Mouse (Mus musculus) ES-E14 (cell line): ENCODE measurements around the gene Ica1l. TPM values are rescaled to one million over a fixed set of nuclear protein-coding genes. Genes with fewer than 3 reads are reported as not detected.

Source experiments
- DNase-seq: peaks from one replicate; pipeline ENCODE4 v3.0.0-alpha.2; 2013; ENCODE audit warnings: low read depth, low spot score
- H3K27ac ChIP-seq: 2 replicates; pipeline ENCODE4 v1.5.1; 2012; ENCODE audit warnings: low read depth, mild to moderate bottlenecking, low read length, moderate library complexity, mixed read lengths; ENCODE audit not compliant: poor library complexity, insufficient read depth, severe bottlenecking
- H3K36me3 ChIP-seq: 2 replicates; pipeline ENCODE4 v1.6.1; 2012; ENCODE audit warnings: mild to moderate bottlenecking, low read length, moderate library complexity, mixed read lengths; ENCODE audit not compliant: control insufficient read depth, poor library complexity, insufficient read depth, severe bottlenecking
- H3K4me1 ChIP-seq, 2 experiments: fragments of 150-350 bp in 1 of 2; sonication (generic) in 1 of 2; 2 replicates each; pipeline ENCODE4 v1.6.1; 2012; ENCODE audit warnings: low read length in 2 of 2, mild to moderate bottlenecking in 1 of 2, mixed read lengths in 1 of 2; ENCODE audit not compliant: control insufficient read depth in 2 of 2, insufficient read depth in 2 of 2, poor library complexity in 1 of 2
- H3K4me3 ChIP-seq, 2 experiments: fragments of 150-350 bp in 1 of 2; sonication (generic) in 1 of 2; 2 replicates each; pipeline ENCODE4 v1.5.1; 2012; ENCODE audit warnings: low read length in 2 of 2, low read depth in 1 of 2, mild to moderate bottlenecking in 1 of 2, mixed read lengths in 1 of 2; ENCODE audit not compliant: insufficient read depth in 1 of 2, poor library complexity in 1 of 2, severe bottlenecking in 1 of 2
- H3K9ac ChIP-seq: 2 replicates; pipeline ENCODE4 v1.6.1; 2012; ENCODE audit warnings: low read depth, mild to moderate bottlenecking, low read length, mixed read lengths; ENCODE audit not compliant: poor library complexity, insufficient read depth, severe bottlenecking
- H3K9me3 ChIP-seq: fragments of 150-350 bp; sonication (generic); 2 replicates; pipeline ENCODE4 v1.6.1; 2012; ENCODE audit warnings: low read depth, mild to moderate bottlenecking, low read length; ENCODE audit not compliant: control insufficient read depth, insufficient read depth
- CHD2 ChIP-seq: IDR thresholded peaks from 2 replicates; pipeline ENCODE4 v1.6.1; 2014; ENCODE audit warnings: mild to moderate bottlenecking, low read depth, low read length, inconsistent platforms
- HCFC1 ChIP-seq: IDR thresholded peaks from 2 replicates; pipeline ENCODE4 v1.6.1; 2012; ENCODE audit warnings: low read length, inconsistent platforms, borderline replicate concordance; ENCODE audit not compliant: insufficient read depth
- MAFK ChIP-seq: IDR thresholded peaks from 2 replicates; pipeline ENCODE4 v1.6.1; 2014; ENCODE audit warnings: mild to moderate bottlenecking, low read depth, low read length, inconsistent platforms; ENCODE audit not compliant: insufficient read depth
- ZC3H11A ChIP-seq: IDR thresholded peaks from 2 replicates; pipeline ENCODE4 v1.6.1; 2012; ENCODE audit warnings: low read depth, mild to moderate bottlenecking, inconsistent platforms, low read length, borderline replicate concordance
- ZNF384 ChIP-seq: IDR thresholded peaks from 2 replicates; pipeline ENCODE4 v1.6.1; 2012; ENCODE audit warnings: low read depth, low read length, inconsistent platforms
- in situ Hi-C, 2 experiments: fragments of 600-800 bp; cut with MboI; formaldehyde crosslinking; loops; one replicate each; pipeline ENCODE4 v1.15.1; 2025; ENCODE audit warnings: low sequenced_read_pairs in 2 of 2, inconsistent platforms in 1 of 2; ENCODE audit not compliant: unreplicated experiment in 2 of 2
- total RNA-seq: library from RNA; depleted of rRNA; stranded (reverse); fragments of 300-350 nt; gene quantifications from 2 replicates; pipeline ENCODE4 v1.2.3, GENCODE M21; 2012; rRNA removed

The Ica1l gene
- total RNA-seq, 1 experiment = 1.3 TPM

- Histone ChIP-seq H3K4me3 (no peak overlapping the region), H3K36me3 (no peaks in the 10 kb centered on the region), H3K4me1 (peaks cover 4 to 5% of the 10 kb centered on the region in 2 experiments), H3K27ac (no peak overlapping the region; the same call in 1 of the 2 replicates), H3K9me3 (no peaks in the 10 kb centered on the region), H3K9ac (no peak overlapping the region)
- DNase-seq = no peak
- no peak for TF ChIP-seq ZNF384
- TF ChIP-seq MAFK = peak; percentile 98
- TF ChIP-seq ZC3H11A = no peak
- no peak for TF ChIP-seq CHD2
- in situ Hi-C loops = no loop called here
Measured at GRCm38 (mm10) chr1:59942057-59942790, 100.8 kb downstream of the Ica1l start.

GRCm38 (mm10) chr1:59941063-59941462 lies 101.9 kb downstream of the Ica1l start:
- no peaks in the 10 kb centered on the region for H3K9me3 ChIP-seq
- H3K4me1 ChIP-seq = peaks cover 4 to 5% of the 10 kb centered on the region in 2 experiments
- H3K27ac ChIP-seq = peak overlapping the region; percentile 12; the same call in 1 of the 2 replicates
- DNase-seq = no peak
- no peaks in the 10 kb centered on the region for H3K36me3 ChIP-seq
- no peak overlapping the region for H3K4me3 ChIP-seq
- in situ Hi-C loops = no loop called here
- TF ChIP-seq ZNF384 (no peak), CHD2 (no peak), HCFC1 (no peak), ZC3H11A (no peak), MAFK (no peak)
- H3K9ac ChIP-seq = no peak overlapping the region

GRCm38 (mm10) chr1:59932991-59933390 lies 110.0 kb downstream of the Ica1l start:
- Histone ChIP-seq H3K9ac (no peak overlapping the region), H3K27ac (no peak overlapping the region), H3K36me3 (no peaks in the 10 kb centered on the region), H3K4me1 (no peaks in the 10 kb centered on the region), H3K9me3 (no peaks in the 10 kb centered on the region), H3K4me3 (no peak overlapping the region)
- no peak for DNase-seq
- no peak for TF ChIP-seq ZC3H11A
- no peak for TF ChIP-seq HCFC1
- in situ Hi-C loops = no loop called here

Other genes starting within 250 kb of the Ica1l start
- 9.4 and 9.9 TPM in 2 replicates for gene Fam117b, start 130.2 kb downstream of the Ica1l start, total RNA-seq
- gene Carf, start 55.1 kb upstream of the Ica1l start, total RNA-seq = 4.3 and 5.4 TPM in 2 replicates
- 50.5 and 71.2 TPM in 2 replicates for gene Wdr12, start 55.5 kb upstream of the Ica1l start, total RNA-seq
- gene Nbeal1, start 137.4 kb upstream of the Ica1l start, total RNA-seq = 14.9 and 21.0 TPM in 2 replicates